Mouse (Mus musculus) G1E (cell line): ENCODE measurements around the gene Csta1. TPM values are rescaled to one million over a fixed set of nuclear protein-coding genes. Genes with fewer than 3 reads are reported as not detected.
"Not testable (repeated sequence)": the region's sequence is repeated elsewhere in the genome, so short reads cannot be mapped to it uniquely, and the experiment has no call there.

Source experiments
- ATAC-seq: 2 replicates; pipeline ENCODE4 v1.8.0; 2016; ENCODE audit warnings: mild to moderate bottlenecking; ENCODE audit not compliant: insufficient number of reproducible peaks, poor library complexity, low FRiP score, severe bottlenecking; ENCODE audit errors: extremely low read depth
- DNase-seq: peaks from one replicate; pipeline ENCODE4 v3.0.0; 2012; ENCODE audit warnings: low spot score
- H3K27me3 ChIP-seq: 2 replicates; pipeline ENCODE4 v1.6.1; 2012; ENCODE audit warnings: mild to moderate bottlenecking, low read length, inconsistent platforms; ENCODE audit not compliant: insufficient read depth
- H3K36me3 ChIP-seq: replicated peaks from 2 replicates; pipeline ENCODE3; 2012; ENCODE audit warnings: mild to moderate bottlenecking, inconsistent platforms
- H3K4me1 ChIP-seq: 2 replicates; pipeline ENCODE4 v1.6.1; 2012; ENCODE audit warnings: low read depth, low read length, inconsistent platforms, mixed read lengths; ENCODE audit not compliant: insufficient read depth
- H3K4me3 ChIP-seq: 2 replicates; pipeline ENCODE4 v1.5.1; 2012; ENCODE audit warnings: low read depth, mild to moderate bottlenecking, inconsistent platforms, low read length, moderate library complexity, mixed read lengths
- H3K9me3 ChIP-seq: replicated peaks from 2 replicates; pipeline ENCODE4 v1.6.1; 2012; ENCODE audit warnings: inconsistent platforms
- CTCF ChIP-seq: IDR thresholded peaks from 2 replicates; pipeline ENCODE4 v1.5.1; 2012; ENCODE audit warnings: low read depth, low read length, inconsistent platforms, mixed read lengths
- GATA1 ChIP-seq: IDR thresholded peaks from 2 replicates; pipeline ENCODE4 v1.6.1; 2012; ENCODE audit warnings: borderline replicate concordance, low read length, inconsistent platforms, mixed read lengths
- GATA2 ChIP-seq: IDR thresholded peaks from 2 replicates; pipeline ENCODE4 v1.6.1; 2012; ENCODE audit warnings: low read depth, low read length, inconsistent platforms, borderline replicate concordance
- POLR2AphosphoS5 ChIP-seq: IDR thresholded peaks from 2 replicates; pipeline ENCODE4 v1.6.1; 2012; ENCODE audit warnings: low read depth, low read length, inconsistent platforms; ENCODE audit not compliant: insufficient replicate concordance
- TAL1 ChIP-seq: conservative IDR thresholded peaks from 2 replicates; pipeline ENCODE4 v1.6.1; 2012; ENCODE audit warnings: low read depth, low read length, inconsistent platforms, mixed read lengths
- polyA plus RNA-seq: library from polyadenylated mRNA; stranded (reverse); fragments of >175 nt; gene quantifications from 2 replicates; pipeline ENCODE4 v1.2.3, GENCODE M21; 2012
- total RNA-seq, 2 experiments: library from RNA; stranded (forward) in 1 of 2; stranded (reverse) in 1 of 2; fragments of 200-1000 nt in 1 of 2; fragments of >200 nt in 1 of 2; fragmentation: Nextera tagmentation in 1 of 2; gene quantifications; 2 replicates each; pipeline ENCODE4 v1.2.3; 2014 to 2017

Csta1 gene
- total and polyA plus RNA-seq, 3 experiments, result 0.16 TPM; not detected in 2

GRCm38 (mm10) chr16:36102211-36102610, 28.8 kb downstream of the Csta1 start:
- no peak for ATAC-seq

GRCm38 (mm10) chr16:36101526-36101925, 29.5 kb downstream of the Csta1 start:
- ATAC-seq (no peak), DNase-seq (no peak)
- no peaks in the 10 kb centered on the region for H3K4me1 ChIP-seq
- no peak overlapping the region for H3K4me3 ChIP-seq
- TF ChIP-seq GATA1, result no peak
- no peak for TF ChIP-seq CTCF
- TF ChIP-seq GATA2, result no peak
- TF ChIP-seq POLR2AphosphoS5, result no peak
- no peak for TF ChIP-seq TAL1
- peaks cover 5% of the 10 kb centered on the region for H3K36me3 ChIP-seq
- no peaks in the 10 kb centered on the region for H3K27me3 ChIP-seq
- no peaks in the 10 kb centered on the region for H3K9me3 ChIP-seq

More at GRCm38 (mm10) chr16:36102211-36102610, 28.8 kb downstream of the Csta1 start:
- TF ChIP-seq TAL1 (no peak), GATA2 (no peak), CTCF (no peak), POLR2AphosphoS5 (no peak), GATA1 (no peak)
- H3K4me1 ChIP-seq, result no peaks in the 10 kb centered on the region
- H3K4me3 ChIP-seq, result no peak overlapping the region
- no peaks in the 10 kb centered on the region for H3K9me3 ChIP-seq
- no peaks in the 10 kb centered on the region for H3K27me3 ChIP-seq
- H3K36me3 ChIP-seq, result no peaks in the 10 kb centered on the region
- DNase-seq, result no peak

- ATAC-seq, H3K4me1 ChIP-seq, DNase-seq, H3K4me3 ChIP-seq, H3K9me3 ChIP-seq, H3K27me3 ChIP-seq: not testable (repeated sequence)
- peaks cover 14% of the 10 kb centered on the region for H3K36me3 ChIP-seq
These were observed 33.1 kb downstream of the Csta1 start for GRCm38 (mm10) chr16:36097813-36098499.

GRCm38 (mm10) chr16:36094079-36094478, 37.0 kb downstream of the Csta1 start:
- no peak for TF ChIP-seq CTCF
- TF ChIP-seq GATA1, result no peak
- no peak for TF ChIP-seq TAL1
- no peak for TF ChIP-seq POLR2AphosphoS5
- TF ChIP-seq GATA2, result no peak
- no peak for DNase-seq
- no peak for ATAC-seq
- Histone ChIP-seq H3K27me3 (no peaks in the 10 kb centered on the region), H3K9me3 (no peaks in the 10 kb centered on the region), H3K4me3 (no peak overlapping the region), H3K36me3 (peaks cover 50% of the 10 kb centered on the region), H3K4me1 (peaks cover 17% of the 10 kb centered on the region)

DNA sequence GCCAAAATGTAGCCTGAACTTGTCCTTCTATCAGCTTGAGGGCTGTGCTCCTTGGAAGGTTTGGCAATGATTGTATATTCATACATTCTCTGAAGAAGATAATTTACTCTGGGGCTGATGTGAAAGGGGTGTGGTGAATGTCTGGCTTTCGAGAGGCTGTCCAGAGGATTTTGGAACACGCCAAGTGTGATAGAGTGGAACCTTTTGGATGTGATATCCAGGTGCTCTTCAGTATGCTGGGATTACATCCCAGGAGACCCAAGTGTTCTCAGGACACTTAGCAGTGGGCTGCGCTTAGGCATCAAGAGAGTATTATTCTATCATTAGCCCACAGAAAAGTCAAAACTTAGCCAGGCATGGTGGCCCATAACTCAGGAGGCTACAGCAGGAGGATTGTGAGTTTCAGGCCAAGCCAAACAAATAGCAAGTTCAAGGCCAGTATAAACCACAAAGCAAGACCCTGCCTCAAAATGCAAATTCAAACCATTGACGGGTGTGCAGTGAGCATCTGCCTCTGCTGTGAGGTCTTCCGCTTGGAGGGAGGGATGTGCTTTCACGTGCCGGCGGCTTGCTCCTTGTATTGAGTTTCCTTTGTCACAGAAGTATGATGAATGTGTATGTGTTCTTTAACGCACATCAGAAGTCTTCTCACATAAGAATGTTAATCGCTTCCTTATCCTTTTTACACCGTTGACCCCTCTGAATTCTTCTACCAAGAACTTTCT, 40.1 kb downstream of the Csta1 start:
- ATAC-seq, result no peak
- Histone ChIP-seq H3K36me3 (peaks cover 74% of the 10 kb centered on the region), H3K4me3 (no peak overlapping the region), H3K27me3 (no peaks in the 10 kb centered on the region), H3K9me3 (no peaks in the 10 kb centered on the region), H3K4me1 (peaks cover 17% of the 10 kb centered on the region)
- no peak for DNase-seq
- TF ChIP-seq TAL1 (no peak), CTCF (no peak), GATA1 (no peak), GATA2 (no peak)

GRCm38 (mm10) chr16:36089850-36090616, 41.0 kb downstream of the Csta1 start:
- no peak for TF ChIP-seq CTCF
- no peak for TF ChIP-seq GATA1
- no peak for TF ChIP-seq TAL1
- no peak for TF ChIP-seq POLR2AphosphoS5
- no peak for TF ChIP-seq GATA2
- peaks cover 17% of the 10 kb centered on the region for H3K4me1 ChIP-seq
- peaks cover 80% of the 10 kb centered on the region for H3K36me3 ChIP-seq

More at GRCm38 (mm10) chr16:36089850-36090616, 41.0 kb downstream of the Csta1 start:
- Histone ChIP-seq H3K27me3 (no peaks in the 10 kb centered on the region), H3K9me3 (no peaks in the 10 kb centered on the region), H3K4me3 (no peak overlapping the region)
- ATAC-seq, result no peak
- no peak for DNase-seq
